Mouse (Mus musculus): Measurements from ENCODE around the gene Serpinb6b.
"Not testable (repeated sequence)": the region's sequence is repeated elsewhere in the genome, so short reads cannot be mapped to it uniquely, and the experiment has no call there.

GRCm38 (mm10) chr13:32938275-32938674 is 26.7 kb upstream of the Serpinb6b start:
- TF ChIP-seq CHD2 (IDR thresholded peaks at IDR 0.05; ENCODE audit: low read depth, low read length); MAFK (IDR thresholded peaks at IDR 0.05; ENCODE audit: insufficient read depth, low read depth, low read length); HCFC1 (IDR thresholded peaks at IDR 0.05; ENCODE audit: borderline replicate concordance, insufficient read depth, low read length); ZNF384 (IDR thresholded peaks at IDR 0.05; ENCODE audit: low read depth, low read length); ZC3H11A (IDR thresholded peaks at IDR 0.05; ENCODE audit: borderline replicate concordance, low read depth, low read length): not testable (repeated sequence)

All from ES-E14 (cell line).